Mouse (Mus musculus) forebrain, postnatal 0 days (tissue): ENCODE measurements around the gene Tex26. TPM values are rescaled to one million over a fixed set of nuclear protein-coding genes. Genes with fewer than 3 reads are reported as not detected.

Experiments
- ATAC-seq: fragments of 200-750 bp; cut with Nextera tagmentation; 2 replicates; pipeline ENCODE4 v1.8.0; 2017; ENCODE audit warnings: mild to moderate bottlenecking, moderate library complexity
- DNase-seq: peaks from one replicate; pipeline ENCODE4 v3.0.0-alpha.2; 2015
- H3K27ac ChIP-seq: fragments of 300-500 bp; sonication (generic); 2 replicates; pipeline ENCODE4 v1.5.1; 2014; ENCODE audit warnings: low read depth, mild to moderate bottlenecking, antibody characterized with exemption, low read length, moderate library complexity, mixed read lengths
- H3K27me3 ChIP-seq: fragments of 300-500 bp; sonication (generic); 2 replicates; pipeline ENCODE4 v1.6.1; 2014; ENCODE audit warnings: mild to moderate bottlenecking, low read length, mixed read lengths; ENCODE audit not compliant: insufficient read depth
- H3K36me3 ChIP-seq: fragments of 300-500 bp; sonication (generic); 2 replicates; pipeline ENCODE4 v1.6.1; 2014; ENCODE audit warnings: mild to moderate bottlenecking, moderate library complexity; ENCODE audit not compliant: insufficient read depth
- H3K4me1 ChIP-seq: fragments of 300-500 bp; sonication (generic); 2 replicates; pipeline ENCODE4 v1.6.1; 2014; ENCODE audit warnings: antibody characterized with exemption; ENCODE audit not compliant: insufficient read depth
- H3K4me2 ChIP-seq: fragments of 300-500 bp; sonication (generic); 2 replicates; pipeline ENCODE4 v1.6.1; 2014; ENCODE audit warnings: low read depth, mild to moderate bottlenecking, moderate library complexity
- H3K4me3 ChIP-seq: fragments of 300-500 bp; sonication (generic); 2 replicates; pipeline ENCODE4 v1.5.1; 2014; ENCODE audit warnings: low read depth, low read length, mixed read lengths
- H3K9ac ChIP-seq: fragments of 300-500 bp; sonication (generic); 2 replicates; pipeline ENCODE4 v1.6.1; 2014; ENCODE audit warnings: mild to moderate bottlenecking
- H3K9me3 ChIP-seq: fragments of 300-500 bp; sonication (generic); 2 replicates; pipeline ENCODE4 v1.6.1; 2016; ENCODE audit warnings: low read length
- CTCF ChIP-seq: sonication (generic); IDR thresholded peaks from 2 replicates; pipeline ENCODE4 v1.5.1; 2016; ENCODE audit warnings: antibody characterized with exemption, control low read depth, low read depth
- WGBS: fragments of 180-500 bp; shearing (Covaris S2); extraction: QIAGEN DNeasy Blood & Tissue Kit; methylation state at CpG from one replicate; pipeline ENCODE4 v1.1.7; 2014; 5-methylcytosine and 5-hydroxymethylcytosine counted together
- polyA plus RNA-seq: library from polyadenylated mRNA; unstranded; fragments of >200 nt; fragmentation: Nextera tagmentation; extraction: Ambion mirVana; gene quantifications from 2 replicates; pipeline ENCODE4 v1.2.1, GENCODE M21; 2015
- total RNA-seq: library from RNA; depleted of rRNA; stranded (reverse); fragments of >200 nt; gene quantifications from 2 replicates; pipeline ENCODE4 v1.2.3, GENCODE M21; 2014

The Tex26 gene
- total and polyA plus RNA-seq, 2 experiments from 2014 or later: 0.14 to 1.8 TPM

- Histone ChIP-seq H3K9ac (no peak overlapping the region), H3K27me3 (no peaks in the 10 kb centered on the region), H3K4me1 (peaks cover 9% of the 10 kb centered on the region), H3K4me2 (no peak overlapping the region), H3K27ac (peak overlapping the region; percentile 70), H3K36me3 (no peaks in the 10 kb centered on the region), H3K4me3 (no peak overlapping the region), H3K9me3 (no peaks in the 10 kb centered on the region)
- DNase-seq (peak; percentile 80), ATAC-seq (peak; percentile 87)
- no peak for TF ChIP-seq CTCF
- 48% methylated on average over 8 of the region's 8 CpGs for WGBS
Observed at GRCm38 (mm10) chr5:149406791-149407276, 32.6 kb upstream of the Tex26 start.

GRCm38 (mm10) chr5:149409502-149409901 is 30.0 kb upstream of the Tex26 start:
- H3K36me3 ChIP-seq: no peaks in the 10 kb centered on the region
- no peaks in the 10 kb centered on the region for H3K27me3 ChIP-seq
- no peak for TF ChIP-seq CTCF
- 96% methylated on average over 3 of the region's 3 CpGs for WGBS
- H3K4me2 ChIP-seq: no peak overlapping the region
- H3K27ac ChIP-seq: no peak overlapping the region
- H3K4me1 ChIP-seq: peaks cover 16% of the 10 kb centered on the region
- no peak for DNase-seq
- no peaks in the 10 kb centered on the region for H3K9me3 ChIP-seq
- H3K4me3 ChIP-seq: no peak overlapping the region
- ATAC-seq: no peak
- H3K9ac ChIP-seq: no peak overlapping the region

DNA sequence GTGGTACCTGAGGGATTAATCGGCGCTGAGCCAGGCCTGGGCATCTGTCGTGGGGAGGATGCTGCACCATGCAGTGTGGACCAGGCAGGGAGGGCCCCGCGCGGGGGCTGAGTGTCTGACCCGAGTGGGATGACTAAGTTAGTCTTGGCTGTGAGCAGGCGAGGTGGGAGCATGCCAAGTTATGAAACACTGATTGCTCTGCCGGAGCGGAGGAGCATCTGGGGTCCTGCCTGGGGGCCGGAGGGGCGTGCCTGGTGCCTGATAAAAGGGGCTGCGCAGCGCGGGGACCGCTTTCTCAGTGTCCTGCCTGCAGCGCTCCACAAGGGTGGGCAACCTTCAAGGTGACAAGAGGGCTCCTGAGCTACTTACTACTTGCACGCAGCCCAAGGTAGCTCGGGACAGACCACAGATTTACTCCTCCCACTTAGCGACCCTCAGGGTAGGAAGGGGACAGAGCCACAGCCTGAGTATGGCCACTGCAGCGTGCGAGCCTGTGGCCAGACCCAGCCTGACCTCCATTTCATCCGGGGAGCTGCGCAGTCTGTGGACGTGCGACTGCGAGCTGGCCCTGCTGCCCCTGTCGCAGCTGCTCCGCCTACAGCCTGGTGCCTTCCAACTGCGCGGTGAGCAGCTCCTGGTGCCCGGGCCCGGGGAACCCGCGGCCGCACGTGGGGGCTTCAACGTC is 27.8 kb upstream of the Tex26 start, which contains the start of gene Medag:
Medag (plus strand) TSS at position 241 of the 685 bp plus-strand sequence.
- Histone ChIP-seq H3K4me1 (peaks cover 16% of the 10 kb centered on the region), H3K4me2 (peak within 1 kb of the TSS; percentile 50), H3K27me3 (no peaks in the 10 kb centered on the region), H3K9me3 (no peaks in the 10 kb centered on the region), H3K27ac (no peak within 1 kb of the TSS), H3K9ac (peak within 1 kb of the TSS; percentile 19; the same call in 1 of the 2 replicates), H3K36me3 (no peaks in the 10 kb centered on the region), H3K4me3 (peak within 1 kb of the TSS; percentile 18; the same call in 1 of the 2 replicates)
- peak; percentile 32; the same call in 1 of the 2 replicates for ATAC-seq
- DNase-seq: peak; percentile 37
- 7% methylated on average over 38 of the region's 38 CpGs for WGBS
- no peak for TF ChIP-seq CTCF

DNA sequence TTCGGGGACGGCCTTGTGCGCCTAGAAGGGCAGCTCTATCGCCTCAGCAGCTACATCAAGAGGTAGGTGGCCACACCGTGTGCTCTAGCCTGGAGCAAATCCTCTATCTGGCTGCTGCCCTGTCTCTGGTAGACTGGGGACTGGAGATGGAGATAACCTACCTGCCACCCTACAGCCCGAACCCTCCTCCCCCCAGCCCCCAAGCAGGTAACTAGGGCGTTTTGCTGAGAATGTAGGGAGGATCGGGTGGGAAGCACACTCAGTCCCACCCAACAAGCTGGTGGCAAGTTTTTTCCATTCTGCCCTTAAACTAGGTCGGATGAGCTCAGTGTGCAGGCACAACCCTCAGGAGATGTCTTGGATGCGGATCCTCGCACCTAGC is 27.3 kb upstream of the Tex26 start:
- no peaks in the 10 kb centered on the region for H3K9me3 ChIP-seq
- H3K27me3 ChIP-seq: no peaks in the 10 kb centered on the region
- 0 out of 2 replicates have a peak, but pooled peaks have one; percentile 15 for ATAC-seq
- no peaks in the 10 kb centered on the region for H3K36me3 ChIP-seq
- 40% methylated on average over 11 of the region's 11 CpGs for WGBS
- no peak overlapping the region for H3K27ac ChIP-seq
- peak overlapping the region; percentile 19; the same call in 1 of the 2 replicates for H3K9ac ChIP-seq
- peak overlapping the region; percentile 50 for H3K4me2 ChIP-seq
- no peak for TF ChIP-seq CTCF
- peak overlapping the region; percentile 18; the same call in 1 of the 2 replicates for H3K4me3 ChIP-seq
- peaks cover 16% of the 10 kb centered on the region for H3K4me1 ChIP-seq
- DNase-seq: no peak

GRCm38 (mm10) chr5:149412671-149413070 is 26.8 kb upstream of the Tex26 start:
- no peaks in the 10 kb centered on the region for H3K9me3 ChIP-seq
- H3K4me2 ChIP-seq: no peak overlapping the region
- H3K36me3 ChIP-seq: no peaks in the 10 kb centered on the region
- H3K9ac ChIP-seq: no peak overlapping the region
- ATAC-seq (no peak), DNase-seq (no peak)
- TF ChIP-seq CTCF: no peak
- peaks cover 16% of the 10 kb centered on the region for H3K4me1 ChIP-seq
- H3K4me3 ChIP-seq: no peak overlapping the region
- H3K27me3 ChIP-seq: no peaks in the 10 kb centered on the region
- no peak overlapping the region for H3K27ac ChIP-seq
- WGBS: 85% methylated on average over 10 of the region's 10 CpGs

- WGBS: 83% methylated on average over 9 of the region's 9 CpGs
- no peaks in the 10 kb centered on the region for H3K9me3 ChIP-seq
- TF ChIP-seq CTCF: no peak
- no peak overlapping the region for H3K9ac ChIP-seq
- no peak overlapping the region for H3K27ac ChIP-seq
- H3K4me3 ChIP-seq: no peak overlapping the region
- H3K4me2 ChIP-seq: no peak overlapping the region
- H3K27me3 ChIP-seq: no peaks in the 10 kb centered on the region
- H3K36me3 ChIP-seq: no peaks in the 10 kb centered on the region
- no peak for DNase-seq
- H3K4me1 ChIP-seq: peaks cover 16% of the 10 kb centered on the region
- no peak for ATAC-seq
Observed at GRCm38 (mm10) chr5:149414369-149415167, 24.9 kb upstream of the Tex26 start.
